Mouse (Mus musculus): ENCODE data around the gene Eya4.

GRCm38 (mm10) chr10:23394152-23394551 is 43.6 kb upstream of the Eya4 start:
- TF ChIP-seq CTCF (IDR thresholded peaks at IDR 0.05; ENCODE audit: low read depth, low read length), result no peak
- TF ChIP-seq POLR2A (IDR thresholded peaks at IDR 0.05; ENCODE audit: extremely low read depth, insufficient read depth, low read length), result no peak

Measured in liver, adult 2 months (tissue).